Mouse (Mus musculus): Measurements from ENCODE around the gene Mctp2.

Gene Mctp2

GRCm38 (mm10) chr7:72071418-72072184 is 234.8 kb downstream of the Mctp2 start:
- DNase-seq: no peak

- no peak for DNase-seq
These were observed 238.0 kb downstream of the Mctp2 start for GRCm38 (mm10) chr7:72068454-72068853.

GRCm38 (mm10) chr7:72066352-72066751 is 240.1 kb downstream of the Mctp2 start:
- DNase-seq: no peak

GRCm38 (mm10) chr7:72051759-72052158 is 254.6 kb downstream of the Mctp2 start:
- no peak for DNase-seq

DNA sequence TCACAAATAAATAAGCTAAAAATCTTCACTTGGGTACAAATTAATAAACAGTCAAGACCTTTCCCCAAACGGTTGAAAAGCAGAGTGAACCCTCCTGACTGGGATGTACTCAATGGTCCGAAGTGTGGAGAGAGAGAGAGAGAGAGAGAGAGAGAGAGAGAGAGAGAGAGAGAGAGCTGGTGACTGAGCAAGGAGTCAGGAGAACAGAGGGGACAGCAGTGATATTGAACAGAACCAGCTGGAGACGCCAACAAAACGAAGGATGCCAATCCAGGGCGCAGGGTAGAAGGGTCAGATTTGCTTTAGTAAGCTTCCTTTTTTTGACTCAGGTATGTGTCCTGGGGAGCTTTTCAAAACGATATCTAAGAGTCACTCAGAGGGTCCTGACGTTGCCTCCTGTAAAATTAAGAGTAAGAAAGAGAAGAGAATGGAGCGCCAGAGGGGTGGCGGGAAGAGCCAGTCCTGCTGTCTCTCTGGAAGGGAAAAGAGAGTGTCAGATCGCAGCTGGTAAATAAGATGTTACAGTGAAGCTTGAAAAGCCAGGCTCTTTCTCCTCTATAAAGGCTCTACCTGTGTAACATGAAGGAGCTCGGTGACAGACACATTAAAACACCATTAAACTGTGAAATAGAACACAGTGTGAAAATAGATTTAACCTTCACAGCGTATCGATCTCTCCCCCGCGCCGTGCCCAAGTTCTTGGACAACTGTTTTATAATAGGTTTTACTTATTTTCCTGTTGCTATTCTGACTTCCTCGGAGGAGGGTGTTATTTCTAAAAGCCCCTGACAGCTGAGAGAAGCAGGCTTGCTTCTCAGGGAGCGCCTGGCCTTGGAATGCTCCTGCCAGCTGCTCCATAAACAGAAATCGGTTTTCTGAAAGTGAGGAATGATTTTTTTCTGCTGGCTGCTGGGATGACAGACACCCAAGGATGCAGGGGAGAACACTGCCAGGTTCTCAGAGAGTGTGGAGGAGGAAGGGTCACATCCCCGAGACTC is 258.5 kb downstream of the Mctp2 start:
- DNase-seq: no peak

All from kidney, adult 18-20 months (tissue).